Mouse (Mus musculus): ENCODE measurements around the gene Vmn2r16. TPM values are rescaled to one million over a fixed set of nuclear protein-coding genes. Genes with fewer than 3 reads are reported as not detected.

Gene Vmn2r16
- polyA plus RNA-seq (2012; ENCODE audit: insufficient read depth, insufficient read length, low replicate concordance, missing spikeins), result not detected in 2 replicates

DNA sequence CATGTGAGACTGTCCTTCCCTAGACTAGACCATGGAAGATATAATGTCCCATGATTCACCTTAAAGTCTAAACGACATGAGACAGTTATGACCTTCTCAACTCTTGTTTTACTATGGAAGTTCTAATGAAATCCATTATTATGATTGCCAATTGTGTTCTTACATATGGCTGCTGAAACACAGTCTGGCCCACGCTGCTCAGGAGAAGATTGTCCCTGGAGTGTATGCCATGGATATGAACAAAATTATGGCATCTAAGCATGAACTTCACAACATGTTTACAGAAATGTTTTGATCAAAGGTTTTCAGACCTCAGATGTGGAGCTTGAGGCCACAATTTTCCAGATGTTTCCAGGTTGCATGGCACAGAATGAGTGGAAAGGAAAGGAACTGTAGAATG lies at the start of gene Vmn2r16:
TSS of gene Vmn2r16 (plus strand) at position 301 of the 400 bp plus-strand sequence.
- H3K27ac ChIP-seq (ENCODE audit: insufficient read depth, low read depth, low read length), result no peak within 1 kb of the TSS
- H3K4me3 ChIP-seq (ENCODE audit: insufficient read depth, low read depth, low read length), result no peak within 1 kb of the TSS
- 53% methylated on average over 2 of the region's 2 CpGs for WGBS
- H3K4me1 ChIP-seq (ENCODE audit: control insufficient read depth, insufficient read depth, low read length), result no peaks in the 10 kb centered on the region
- TF ChIP-seq POLR2A (IDR thresholded peaks at IDR 0.05; ENCODE audit: insufficient read depth, low read depth, low read length), result no peak
- TF ChIP-seq CTCF (IDR thresholded peaks at IDR 0.05; ENCODE audit: insufficient read depth, low read depth, low read length), result no peak

DNA sequence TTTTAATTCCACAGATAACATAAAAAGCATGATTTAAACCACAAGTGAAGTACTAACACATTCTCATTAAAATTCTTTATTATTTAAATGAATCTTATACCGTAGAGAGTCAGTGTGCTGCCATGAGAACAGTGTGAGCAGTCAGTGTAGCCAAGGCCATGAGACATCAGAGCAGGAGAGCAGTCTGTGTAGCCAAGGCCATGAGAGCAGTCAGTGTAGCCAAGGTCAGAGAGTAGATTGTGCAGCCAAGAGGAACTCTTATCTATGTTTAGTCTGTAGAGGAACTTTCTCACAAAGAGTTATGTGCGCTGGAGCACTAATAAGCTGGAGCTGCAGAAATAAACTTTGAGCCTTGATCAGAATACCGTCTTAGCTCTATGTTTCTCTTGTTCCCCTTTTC lies 35.3 kb upstream of the Vmn2r16 start:
- 86% methylated on average over 3 of the region's 3 CpGs for WGBS
- Histone ChIP-seq H3K4me1 (ENCODE audit: control insufficient read depth, insufficient read depth, low read length) (no peaks in the 10 kb centered on the region), H3K27ac (ENCODE audit: insufficient read depth, low read depth, low read length) (no peak overlapping the region), H3K4me3 (ENCODE audit: insufficient read depth, low read depth, low read length) (no peak overlapping the region)
- TF ChIP-seq POLR2A (IDR thresholded peaks at IDR 0.05; ENCODE audit: insufficient read depth, low read depth, low read length) (no peak), CTCF (IDR thresholded peaks at IDR 0.05; ENCODE audit: insufficient read depth, low read depth, low read length) (no peak)

DNA sequence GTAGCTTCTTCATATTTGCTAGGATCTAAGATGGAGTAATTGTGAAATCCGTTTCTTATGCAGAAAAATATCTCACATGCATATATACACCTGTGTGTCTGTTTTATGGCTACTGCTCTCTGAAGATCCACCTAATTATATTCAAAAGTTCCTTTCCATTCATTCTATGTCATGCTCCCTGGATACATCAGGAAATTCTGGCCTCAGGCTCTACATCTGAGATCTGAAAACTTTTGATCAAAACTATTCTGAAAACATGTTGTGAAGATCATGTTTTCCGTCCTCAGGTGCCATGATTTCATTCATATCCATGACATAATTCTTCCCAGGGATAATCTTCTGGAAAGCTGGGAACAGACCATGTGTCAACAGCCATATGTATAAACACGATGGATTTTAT lies 32.4 kb upstream of the Vmn2r16 start, which contains the start of gene Vmn2r15:
TSS of gene Vmn2r15 (minus strand) at position 101 of the 400 bp plus-strand sequence.
- TF ChIP-seq CTCF (IDR thresholded peaks at IDR 0.05; ENCODE audit: insufficient read depth, low read depth, low read length) (no peak), POLR2A (IDR thresholded peaks at IDR 0.05; ENCODE audit: insufficient read depth, low read depth, low read length) (no peak)
- H3K4me1 ChIP-seq (ENCODE audit: control insufficient read depth, insufficient read depth, low read length), result no peaks in the 10 kb centered on the region
- H3K27ac ChIP-seq (ENCODE audit: insufficient read depth, low read depth, low read length), result no peak within 1 kb of the TSS
- 56% methylated on average over 3 of the region's 3 CpGs for WGBS
- no peak within 1 kb of the TSS for H3K4me3 ChIP-seq (ENCODE audit: insufficient read depth, low read depth, low read length)

DNA sequence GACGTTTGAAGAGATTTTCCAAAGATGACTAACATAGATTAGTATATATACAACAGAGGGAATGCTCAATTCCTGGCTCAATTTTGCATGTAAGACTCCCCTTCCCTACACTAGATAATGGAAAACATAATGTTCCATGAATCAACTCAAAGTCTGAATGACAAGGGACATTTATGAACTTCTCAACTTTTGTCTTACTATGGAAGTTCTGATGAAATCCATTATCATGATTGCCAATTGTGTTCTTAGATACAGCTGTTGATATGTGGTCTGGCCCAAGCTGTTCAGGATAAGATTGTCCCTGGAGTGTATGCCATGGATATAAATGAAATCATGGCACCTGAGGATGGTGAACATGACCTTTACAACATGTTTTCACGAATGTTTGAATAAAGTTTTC lies 89.4 kb downstream of the Vmn2r16 start, which contains the start of gene Vmn2r17:
TSS of gene Vmn2r17 (plus strand) at position 301 of the 400 bp plus-strand sequence.
- no peaks in the 10 kb centered on the region for H3K4me1 ChIP-seq (ENCODE audit: control insufficient read depth, insufficient read depth, low read length)
- no peak within 1 kb of the TSS for H3K27ac ChIP-seq (ENCODE audit: insufficient read depth, low read depth, low read length)
- TF ChIP-seq CTCF (IDR thresholded peaks at IDR 0.05; ENCODE audit: insufficient read depth, low read depth, low read length) (no peak), POLR2A (IDR thresholded peaks at IDR 0.05; ENCODE audit: insufficient read depth, low read depth, low read length) (no peak)
- WGBS, result 53% methylated on average over 2 of the region's 2 CpGs
- no peak within 1 kb of the TSS for H3K4me3 ChIP-seq (ENCODE audit: insufficient read depth, low read depth, low read length)

Other genes with a start within 250 kb of the Vmn2r16 start
- not detected in 2 replicates for gene Vmn2r12, start 232.2 kb upstream of the Vmn2r16 start, polyA plus RNA-seq (2012; ENCODE audit: insufficient read depth, insufficient read length, low replicate concordance, missing spikeins)
- not detected in 2 replicates for gene Vmn2r13, start 138.0 kb upstream of the Vmn2r16 start, polyA plus RNA-seq (2012; ENCODE audit: insufficient read depth, insufficient read length, low replicate concordance, missing spikeins)
- not detected in 2 replicates for gene Vmn2r14, start 105.5 kb upstream of the Vmn2r16 start, polyA plus RNA-seq (2012; ENCODE audit: insufficient read depth, insufficient read length, low replicate concordance, missing spikeins)
- not detected in 2 replicates for gene Vmn2r15, start 32.5 kb upstream of the Vmn2r16 start, polyA plus RNA-seq (2012; ENCODE audit: insufficient read depth, insufficient read length, low replicate concordance, missing spikeins)
- gene Vmn2r17, start 89.5 kb downstream of the Vmn2r16 start, polyA plus RNA-seq (2012; ENCODE audit: insufficient read depth, insufficient read length, low replicate concordance, missing spikeins), result not detected in 2 replicates
- not detected in 2 replicates for gene Crlf2, start 228.8 kb downstream of the Vmn2r16 start, polyA plus RNA-seq (2012; ENCODE audit: insufficient read depth, insufficient read length, low replicate concordance, missing spikeins)